Mouse (Mus musculus) heart, embryonic 13.5 days (tissue): ENCODE data around the gene Trip6. TPM values are rescaled to one million over a fixed set of nuclear protein-coding genes. Genes with fewer than 3 reads are reported as not detected.

Experiments
- ATAC-seq: fragments of 200-750 bp; cut with Nextera tagmentation; 2 replicates; pipeline ENCODE4 v1.8.0; 2017; ENCODE audit warnings: moderate TSS enrichment; ENCODE audit not compliant: insufficient number of reproducible peaks, low FRiP score, low TSS enrichment; ENCODE audit errors: extremely low read depth
- H3K27ac ChIP-seq: fragments of 300-500 bp; sonication (generic); replicated peaks from 2 replicates; pipeline ENCODE4 v1.5.1; 2015; ENCODE audit warnings: moderate library complexity, mild to moderate bottlenecking, inconsistent platforms
- H3K27me3 ChIP-seq: fragments of 300-500 bp; sonication (generic); replicated peaks from 2 replicates; pipeline ENCODE4 v1.6.1; 2015; ENCODE audit warnings: mild to moderate bottlenecking, inconsistent platforms
- H3K36me3 ChIP-seq: fragments of 300-500 bp; sonication (generic); 2 replicates; pipeline ENCODE4 v1.6.1; 2015; ENCODE audit warnings: mild to moderate bottlenecking, inconsistent platforms
- H3K4me1 ChIP-seq: fragments of 300-500 bp; sonication (generic); 2 replicates; pipeline ENCODE4 v1.6.1; 2015; ENCODE audit warnings: inconsistent platforms
- H3K4me2 ChIP-seq: fragments of 300-500 bp; sonication (generic); 2 replicates; pipeline ENCODE4 v1.6.1; 2015; ENCODE audit warnings: inconsistent platforms, mild to moderate bottlenecking, moderate library complexity
- H3K4me3 ChIP-seq: fragments of 300-500 bp; sonication (generic); 2 replicates; pipeline ENCODE4 v1.5.1; 2015; ENCODE audit warnings: moderate library complexity, mild to moderate bottlenecking, inconsistent platforms
- H3K9ac ChIP-seq: fragments of 300-500 bp; sonication (generic); 2 replicates; pipeline ENCODE4 v1.6.1; 2015; ENCODE audit warnings: inconsistent platforms, mild to moderate bottlenecking, moderate library complexity
- H3K9me3 ChIP-seq: fragments of 300-500 bp; sonication (generic); 2 replicates; pipeline ENCODE4 v1.6.1; 2016; ENCODE audit warnings: inconsistent platforms
- WGBS: fragments of 180-500 bp; shearing (Covaris S2); methylation state at CpG from one replicate; pipeline ENCODE4 v1.1.7; 2015; ENCODE audit warnings: mixed read lengths; 5-methylcytosine and 5-hydroxymethylcytosine counted together
- polyA plus RNA-seq: library from polyadenylated mRNA; unstranded; fragments of >200 nt; fragmentation: Nextera tagmentation; extraction: Ambion mirVana; gene quantifications from 2 replicates; pipeline ENCODE4 v1.2.1, GENCODE M21; 2015

The Trip6 gene
- polyA plus RNA-seq, 1 experiment from 2014 or later, result 44.7 TPM

DNA sequence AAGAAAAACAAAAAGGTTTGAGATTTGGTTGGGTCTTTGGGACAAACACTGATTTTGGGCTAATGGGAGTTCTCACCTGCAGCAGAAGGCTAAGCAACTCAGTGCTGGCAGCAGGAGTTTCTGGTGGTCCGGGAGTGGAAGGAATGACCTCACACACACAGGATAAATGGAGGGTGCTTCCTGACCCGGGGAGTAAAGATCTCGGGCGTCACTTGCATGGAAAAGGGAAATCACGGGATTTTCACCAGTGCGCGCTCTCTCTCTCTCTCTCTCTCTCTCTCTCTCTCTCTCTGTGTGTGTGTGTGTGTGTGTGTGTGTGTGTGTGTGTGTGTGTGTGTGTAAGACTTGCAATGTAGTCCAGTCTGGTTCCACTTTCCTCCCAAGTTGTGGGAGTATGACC is 33.7 kb upstream of the Trip6 start:
- Histone ChIP-seq H3K4me3 (peak overlapping the region; percentile 76), H3K9me3 (no peaks in the 10 kb centered on the region; the same call in 1 of the 2 replicates), H3K9ac (peak overlapping the region; percentile 83), H3K27ac (peak overlapping the region; percentile 98), H3K4me2 (peak overlapping the region; percentile 70), H3K27me3 (no peaks in the 10 kb centered on the region), H3K36me3 (peaks cover 5% of the 10 kb centered on the region; the same call in 1 of the 2 replicates), H3K4me1 (peaks cover 53% of the 10 kb centered on the region)
- no peak for ATAC-seq
- WGBS, result 17% methylated on average over 7 of the region's 7 CpGs

DNA sequence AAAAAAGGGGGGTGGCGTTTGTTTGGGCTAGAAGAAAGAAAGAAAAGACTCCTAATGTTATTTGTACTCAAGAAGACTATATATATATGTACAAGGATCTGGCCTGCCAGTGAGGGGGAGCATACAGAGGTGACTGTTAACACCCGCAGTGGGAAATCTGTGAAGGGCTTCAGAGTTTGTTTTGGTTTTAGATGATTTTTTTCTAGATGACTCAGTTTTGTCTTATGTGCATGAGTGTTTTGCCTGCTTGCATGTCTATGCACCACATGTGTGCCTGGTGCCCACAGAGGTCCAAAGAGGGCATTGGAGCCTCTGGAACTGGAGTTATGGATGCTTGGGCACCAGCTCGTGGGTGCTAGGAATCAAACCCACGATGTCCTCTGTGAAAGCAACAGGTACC is 32.8 kb upstream of the Trip6 start:
- peaks cover 44% of the 10 kb centered on the region for H3K4me1 ChIP-seq
- H3K9me3 ChIP-seq, result no peaks in the 10 kb centered on the region; the same call in 1 of the 2 replicates
- H3K27ac ChIP-seq, result peak overlapping the region; percentile 98
- no peaks in the 10 kb centered on the region for H3K27me3 ChIP-seq
- no peak overlapping the region for H3K4me2 ChIP-seq
- no peak overlapping the region for H3K4me3 ChIP-seq
- 0 out of 2 replicates have a peak overlapping the region, but pooled peaks have one; percentile 24 for H3K9ac ChIP-seq
- WGBS, result 75% methylated on average over 4 of the region's 4 CpGs
- no peaks in the 10 kb centered on the region for H3K36me3 ChIP-seq
- ATAC-seq, result no peak

DNA sequence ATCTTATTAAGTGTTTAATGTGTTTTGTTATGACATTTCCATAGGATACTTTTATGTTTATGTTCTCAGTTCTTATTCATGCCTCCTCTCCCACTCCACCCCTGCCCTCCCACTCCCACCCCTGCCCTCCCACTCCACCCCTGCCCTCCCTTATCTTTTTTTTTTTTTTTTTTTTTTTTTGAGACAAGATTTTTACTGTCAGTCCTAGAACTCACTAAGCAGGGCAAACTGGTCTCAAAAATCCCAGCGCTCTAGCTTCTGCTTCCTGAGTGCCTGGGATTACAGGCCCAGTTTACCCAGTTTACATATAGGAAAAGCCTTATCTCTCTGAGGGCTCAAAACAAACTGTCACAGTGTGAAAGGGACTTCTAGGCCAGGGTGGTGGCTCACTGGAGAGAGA is 32.2 kb upstream of the Trip6 start:
- Histone ChIP-seq H3K4me1 (peaks cover 38% of the 10 kb centered on the region), H3K27ac (peak overlapping the region; percentile 98), H3K36me3 (no peaks in the 10 kb centered on the region), H3K9me3 (no peaks in the 10 kb centered on the region; the same call in 1 of the 2 replicates), H3K4me3 (no peak overlapping the region), H3K9ac (peak overlapping the region; percentile 63), H3K4me2 (peak overlapping the region; percentile 50), H3K27me3 (no peaks in the 10 kb centered on the region)
- WGBS, result 50% methylated on average over 1 of the region's 1 CpGs
- ATAC-seq, result no peak

DNA sequence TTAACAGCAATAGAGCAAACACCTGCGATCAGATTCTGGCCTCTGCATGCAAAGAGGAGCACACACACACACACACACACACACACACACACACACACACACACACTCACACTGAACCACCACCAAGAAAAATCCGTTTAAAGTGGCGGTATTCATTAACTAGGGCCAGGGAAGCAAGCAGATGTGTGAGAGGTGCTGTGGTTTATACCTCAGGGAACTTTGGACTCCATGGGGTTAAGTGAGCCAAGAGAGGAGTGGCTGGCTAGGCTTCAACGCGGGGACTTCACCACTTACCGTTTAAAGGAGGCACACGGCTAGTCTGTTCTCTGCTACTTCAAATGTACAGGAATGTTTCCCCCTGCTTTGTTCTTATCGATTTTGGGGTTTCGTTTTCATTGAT is 31.6 kb upstream of the Trip6 start:
- Histone ChIP-seq H3K9ac (peak overlapping the region; percentile 63), H3K27ac (peak overlapping the region; percentile 98), H3K36me3 (no peaks in the 10 kb centered on the region), H3K9me3 (no peaks in the 10 kb centered on the region; the same call in 1 of the 2 replicates), H3K27me3 (no peaks in the 10 kb centered on the region), H3K4me3 (peak overlapping the region; percentile 10; the same call in 1 of the 2 replicates), H3K4me1 (peaks cover 36% of the 10 kb centered on the region), H3K4me2 (peak overlapping the region; percentile 50)
- 19% methylated on average over 9 of the region's 9 CpGs for WGBS
- no peak for ATAC-seq

DNA sequence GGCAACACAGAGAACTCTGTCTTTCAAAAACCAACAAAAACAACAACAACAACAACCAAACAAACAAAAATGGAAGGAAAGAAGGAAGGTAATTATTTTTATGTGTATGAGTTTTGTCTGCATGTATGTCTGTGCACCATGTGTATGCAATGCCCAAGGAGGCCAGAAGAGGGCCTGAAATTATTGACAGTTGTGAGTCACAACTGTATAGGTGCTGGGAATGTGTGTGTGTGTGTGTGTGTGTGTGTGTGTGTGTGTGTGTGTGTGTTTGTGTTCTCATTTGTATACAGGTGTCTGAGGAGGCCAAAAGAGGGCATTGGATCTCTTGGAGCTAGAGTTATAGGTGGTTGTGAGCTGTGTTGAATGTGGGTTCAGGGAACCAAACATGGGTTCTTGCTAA is 29.7 kb upstream of the Trip6 start:
- Histone ChIP-seq H3K4me3 (no peak overlapping the region), H3K4me2 (no peak overlapping the region), H3K9me3 (no peaks in the 10 kb centered on the region; the same call in 1 of the 2 replicates), H3K27me3 (no peaks in the 10 kb centered on the region), H3K36me3 (no peaks in the 10 kb centered on the region), H3K9ac (no peak overlapping the region), H3K27ac (no peak overlapping the region), H3K4me1 (peaks cover 46% of the 10 kb centered on the region)
- ATAC-seq, result no peak

DNA sequence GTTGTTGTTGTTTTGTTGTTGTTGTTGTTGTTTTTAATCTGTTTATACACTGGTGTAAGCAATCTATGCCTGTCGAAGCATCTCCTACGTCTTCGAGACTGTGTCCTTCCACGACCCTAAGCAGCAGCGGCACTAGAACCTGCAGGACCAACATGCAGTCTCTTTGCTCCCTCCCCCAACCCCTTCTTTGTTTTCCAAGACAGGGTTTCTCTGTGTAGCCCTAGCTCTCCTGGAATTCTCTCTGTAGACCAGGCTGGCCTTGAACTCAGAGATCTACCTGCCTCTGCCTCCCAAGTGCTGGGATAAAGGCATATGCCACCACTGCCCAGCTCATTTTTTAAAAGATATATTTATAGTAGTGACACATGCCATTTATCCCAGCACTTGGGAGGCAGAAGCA is 29.2 kb upstream of the Trip6 start:
- no peaks in the 10 kb centered on the region; the same call in 1 of the 2 replicates for H3K9me3 ChIP-seq
- H3K9ac ChIP-seq, result no peak overlapping the region
- no peak overlapping the region for H3K4me3 ChIP-seq
- no peak overlapping the region for H3K4me2 ChIP-seq
- H3K4me1 ChIP-seq, result peaks cover 43% of the 10 kb centered on the region
- H3K27me3 ChIP-seq, result no peaks in the 10 kb centered on the region
- WGBS, result 82% methylated on average over 5 of the region's 5 CpGs
- no peaks in the 10 kb centered on the region for H3K36me3 ChIP-seq
- no peak for ATAC-seq
- no peak overlapping the region for H3K27ac ChIP-seq

DNA sequence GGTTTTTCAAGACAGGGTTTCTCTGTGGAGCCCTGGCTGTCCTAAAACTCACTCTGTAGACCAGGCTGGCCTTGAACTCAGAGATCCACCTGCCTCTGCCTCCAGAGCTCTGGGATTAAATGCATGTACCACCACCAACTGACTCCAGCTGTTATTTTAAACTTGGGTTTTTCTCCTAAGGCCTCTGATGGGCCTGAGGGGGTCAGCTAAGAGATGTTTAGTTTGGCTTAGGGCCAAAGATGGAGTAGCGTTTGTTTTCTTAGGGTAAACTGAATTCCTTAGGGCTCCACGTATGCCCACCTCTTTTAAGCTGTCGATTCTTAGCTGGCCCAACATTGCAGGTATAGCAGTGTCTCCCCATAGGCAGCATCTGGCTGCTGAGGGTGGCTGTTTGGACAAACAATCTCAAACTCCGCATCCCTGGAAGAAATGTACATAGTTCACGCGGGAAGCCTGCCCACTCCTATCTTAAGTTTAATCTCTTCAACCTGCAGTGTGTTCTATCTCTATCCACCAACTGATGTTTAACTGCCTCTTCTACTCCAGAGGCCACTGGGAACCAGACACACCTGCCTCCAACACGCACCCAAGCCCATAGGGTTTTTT is 28.3 kb upstream of the Trip6 start:
- ATAC-seq, result no peak
- H3K4me1 ChIP-seq, result peaks cover 39% of the 10 kb centered on the region
- no peak overlapping the region for H3K27ac ChIP-seq
- no peak overlapping the region for H3K4me3 ChIP-seq
- whole genome bisulfite sequencing, result 64% methylated on average over 7 of the region's 7 CpGs
- H3K9me3 ChIP-seq, result no peaks in the 10 kb centered on the region; the same call in 1 of the 2 replicates
- no peak overlapping the region for H3K9ac ChIP-seq
- no peaks in the 10 kb centered on the region for H3K36me3 ChIP-seq
- H3K4me2 ChIP-seq, result no peak overlapping the region
- H3K27me3 ChIP-seq, result no peaks in the 10 kb centered on the region

DNA sequence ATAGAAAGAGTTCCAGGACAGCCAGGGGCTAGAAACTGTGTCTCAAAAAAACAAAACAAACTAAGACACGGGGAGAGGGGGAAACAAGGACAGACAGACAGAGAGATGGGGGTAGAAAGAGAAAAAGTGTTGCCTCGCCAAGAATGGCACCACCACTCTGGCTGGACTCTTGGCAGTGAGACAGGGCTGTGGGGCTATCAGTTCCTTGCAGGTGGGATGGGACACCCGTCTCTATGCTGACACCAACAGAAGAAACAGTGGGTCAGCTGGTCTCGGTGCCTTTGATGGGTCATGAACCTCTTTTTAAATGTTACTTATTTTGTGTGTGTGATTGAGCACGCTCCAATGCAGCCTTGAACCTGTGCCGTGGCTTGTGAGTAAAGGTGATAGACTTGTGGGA is 26.0 kb upstream of the Trip6 start:
- WGBS, result 60% methylated on average over 6 of the region's 6 CpGs
- H3K4me2 ChIP-seq, result peak overlapping the region; percentile 70; the same call in 1 of the 2 replicates
- no peaks in the 10 kb centered on the region for H3K27me3 ChIP-seq
- H3K36me3 ChIP-seq, result no peaks in the 10 kb centered on the region
- H3K4me3 ChIP-seq, result no peak overlapping the region
- no peak for ATAC-seq
- H3K9ac ChIP-seq, result peak overlapping the region; percentile 75; the same call in 1 of the 2 replicates
- no peaks in the 10 kb centered on the region; the same call in 1 of the 2 replicates for H3K9me3 ChIP-seq
- H3K27ac ChIP-seq, result peak overlapping the region; percentile 88
- H3K4me1 ChIP-seq, result peaks cover 27% of the 10 kb centered on the region

DNA sequence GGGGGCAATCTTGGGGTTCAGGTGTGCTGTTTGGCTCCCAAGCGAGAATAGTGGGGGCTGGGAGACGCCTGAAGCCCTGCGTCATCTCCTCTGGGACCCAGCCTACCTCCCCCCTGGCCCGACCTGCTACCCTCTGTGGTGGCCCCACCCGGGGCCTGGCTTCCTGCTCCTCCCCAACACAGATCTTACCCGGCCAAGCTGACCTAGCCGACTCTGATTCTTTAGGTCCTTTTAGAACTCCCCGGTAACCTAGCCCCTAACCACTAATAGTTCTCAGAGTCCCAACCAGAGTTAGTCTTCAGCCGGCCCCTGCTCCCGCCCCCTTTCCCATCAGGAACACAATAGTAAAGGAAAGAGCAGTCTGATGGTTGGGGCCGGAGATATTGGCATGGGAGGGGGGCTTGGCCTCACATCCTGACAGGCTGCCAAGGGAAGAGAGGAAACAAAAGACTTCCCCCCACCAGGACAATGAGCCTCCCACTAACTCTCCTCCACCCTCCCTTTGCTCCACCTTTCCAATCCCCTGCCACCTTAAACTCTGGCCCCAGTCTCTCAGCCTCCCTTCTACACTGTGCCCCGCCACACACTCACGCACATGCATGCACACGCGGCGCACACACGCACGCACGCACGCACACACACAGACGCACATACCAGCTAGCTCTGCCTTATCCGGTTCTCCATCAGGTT is 25.2 kb upstream of the Trip6 start:
- no peak for ATAC-seq
- peak overlapping the region; percentile 88 for H3K27ac ChIP-seq
- H3K4me3 ChIP-seq, result peak overlapping the region; percentile 49
- H3K4me2 ChIP-seq, result peak overlapping the region; percentile 70
- peaks cover 27% of the 10 kb centered on the region for H3K4me1 ChIP-seq
- H3K36me3 ChIP-seq, result no peaks in the 10 kb centered on the region
- WGBS, result 12% methylated on average over 22 of the region's 22 CpGs
- no peaks in the 10 kb centered on the region; the same call in 1 of the 2 replicates for H3K9me3 ChIP-seq
- H3K9ac ChIP-seq, result peak overlapping the region; percentile 75
- no peaks in the 10 kb centered on the region for H3K27me3 ChIP-seq

DNA sequence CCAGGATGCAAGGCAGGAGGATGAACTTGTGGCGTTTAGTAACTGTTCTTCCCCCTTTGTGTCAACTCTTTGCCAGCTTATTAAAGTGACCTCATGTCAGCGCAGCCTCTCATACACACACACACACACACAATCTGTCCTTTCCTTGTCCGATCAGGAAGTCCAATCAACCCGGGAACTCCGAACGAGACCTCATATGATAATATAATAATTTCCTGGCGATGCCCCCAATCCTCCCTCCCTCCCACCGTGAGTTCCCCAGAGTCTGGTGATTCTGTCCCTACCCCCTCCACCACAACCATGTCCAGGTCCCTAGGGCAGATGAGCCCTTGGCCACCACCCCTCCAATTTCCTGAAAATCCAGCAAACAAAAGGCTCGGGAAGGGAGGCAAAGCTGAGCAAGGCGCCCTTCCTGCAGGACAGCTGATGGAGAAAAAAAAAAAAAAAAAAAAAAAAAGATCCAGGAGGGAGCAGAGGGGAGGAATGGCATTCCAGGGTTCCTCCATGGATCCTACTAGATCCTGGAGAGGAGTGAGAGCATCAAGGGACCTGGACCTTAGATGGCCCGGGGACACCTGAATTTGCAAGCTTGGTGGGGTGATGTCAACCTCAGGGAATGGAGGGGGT is 24.6 kb upstream of the Trip6 start:
- WGBS, result 3% methylated on average over 11 of the region's 11 CpGs
- peak overlapping the region; percentile 75 for H3K9ac ChIP-seq
- H3K9me3 ChIP-seq, result no peaks in the 10 kb centered on the region
- H3K36me3 ChIP-seq, result no peaks in the 10 kb centered on the region
- peak overlapping the region; percentile 49 for H3K4me3 ChIP-seq
- no peaks in the 10 kb centered on the region for H3K27me3 ChIP-seq
- peak overlapping the region; percentile 70 for H3K4me2 ChIP-seq
- peaks cover 27% of the 10 kb centered on the region for H3K4me1 ChIP-seq
- ATAC-seq, result no peak
- H3K27ac ChIP-seq, result peak overlapping the region; percentile 88

DNA sequence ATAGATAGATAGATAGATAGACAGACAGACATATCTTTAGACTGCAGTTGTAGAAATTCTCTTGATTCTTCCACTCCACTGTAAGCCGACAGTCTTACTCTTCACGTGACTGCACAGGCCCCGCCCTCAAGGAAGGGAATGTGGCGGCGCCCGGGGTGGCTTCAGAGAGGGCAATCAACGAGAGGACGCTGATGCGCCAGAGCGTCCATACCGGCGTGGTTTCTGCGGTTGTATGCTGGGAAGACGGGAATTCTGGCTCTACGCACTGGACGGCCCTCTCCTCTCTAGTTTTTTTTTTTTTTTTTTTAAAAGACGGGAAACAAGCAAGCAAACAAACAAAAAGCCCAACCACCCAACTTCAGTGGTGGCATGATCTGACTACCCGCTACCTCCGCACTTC is 24.1 kb upstream of the Trip6 start:
- WGBS, result under 1% methylated on average over 19 of the region's 19 CpGs

More for the DNA sequence above, 24.1 kb upstream of the Trip6 start:
- Histone ChIP-seq H3K4me3 (peak overlapping the region; percentile 49), H3K27ac (peak overlapping the region; percentile 88), H3K4me2 (peak overlapping the region; percentile 70), H3K36me3 (no peaks in the 10 kb centered on the region), H3K9me3 (no peaks in the 10 kb centered on the region), H3K27me3 (no peaks in the 10 kb centered on the region), H3K4me1 (peaks cover 27% of the 10 kb centered on the region), H3K9ac (peak overlapping the region; percentile 75)
- peak; percentile 59; the same call in 1 of the 2 replicates for ATAC-seq
